Mouse (Mus musculus) limb, embryonic 14.5 days (tissue): ENCODE results near the gene Gp1ba. TPM values are rescaled to one million over a fixed set of nuclear protein-coding genes. Genes with fewer than 3 reads are reported as not detected.

Experiments
- ATAC-seq: fragments of 200-750 bp; cut with Nextera tagmentation; 2 replicates; pipeline ENCODE4 v1.8.0; 2017; ENCODE audit warnings: low read depth, moderate number of reproducible peaks, moderate TSS enrichment; ENCODE audit not compliant: low FRiP score
- DNase-seq: peaks from one replicate; pipeline ENCODE4 v3.0.0-alpha.2; 2015; ENCODE audit warnings: low spot score
- H3K27ac ChIP-seq: fragments of 300-500 bp; sonication (generic); replicated peaks from 2 replicates; pipeline ENCODE4 v1.5.1; 2014; ENCODE audit warnings: low read depth, mild to moderate bottlenecking, low read length, moderate library complexity, mixed read lengths
- H3K27me3 ChIP-seq: fragments of 300-500 bp; sonication (generic); 2 replicates; pipeline ENCODE4 v1.6.1; 2014; ENCODE audit warnings: low read length, mixed read lengths; ENCODE audit not compliant: control insufficient read depth, insufficient read depth
- H3K36me3 ChIP-seq: fragments of 300-500 bp; sonication (generic); 2 replicates; pipeline ENCODE4 v1.6.1; 2014; ENCODE audit warnings: mild to moderate bottlenecking, low read length, moderate library complexity, mixed read lengths; ENCODE audit not compliant: control insufficient read depth, insufficient read depth
- H3K4me1 ChIP-seq: fragments of 300-500 bp; sonication (generic); 2 replicates; pipeline ENCODE4 v1.6.1; 2014; ENCODE audit warnings: antibody characterized with exemption, low read length, mixed read lengths; ENCODE audit not compliant: control insufficient read depth, insufficient read depth
- H3K4me2 ChIP-seq: fragments of 300-500 bp; sonication (generic); replicated peaks from 2 replicates; pipeline ENCODE4 v1.6.1; 2014; ENCODE audit warnings: low read depth, mild to moderate bottlenecking, low read length, moderate library complexity; ENCODE audit not compliant: severe bottlenecking
- H3K4me3 ChIP-seq: fragments of 300-500 bp; sonication (generic); replicated peaks from 2 replicates; pipeline ENCODE4 v1.5.1; 2014; ENCODE audit warnings: low read length
- H3K9ac ChIP-seq: fragments of 300-500 bp; sonication (generic); 2 replicates; pipeline ENCODE4 v1.6.1; 2014; ENCODE audit warnings: mild to moderate bottlenecking, low read depth, low read length, moderate library complexity; ENCODE audit not compliant: severe bottlenecking
- H3K9me3 ChIP-seq: fragments of 300-500 bp; sonication (generic); 2 replicates; pipeline ENCODE4 v1.6.1; 2016; ENCODE audit warnings: low read length; ENCODE audit not compliant: control insufficient read depth
- POLR2A ChIP-seq: fragments of 200-500 bp; IDR thresholded peaks from 2 replicates; pipeline ENCODE4 v1.8.0; 2012; ENCODE audit warnings: inconsistent platforms, mild to moderate bottlenecking, moderate library complexity, borderline replicate concordance; ENCODE audit not compliant: insufficient read depth, insufficient read length; ENCODE audit errors: extremely low read depth
- WGBS: fragments of 180-500 bp; shearing (Covaris S2); extraction: QIAGEN DNeasy Blood & Tissue Kit; methylation state at CpG from one replicate; pipeline ENCODE4 v1.1.7; 2014; 5-methylcytosine and 5-hydroxymethylcytosine counted together
- polyA plus RNA-seq, 2 experiments: library from polyadenylated mRNA; depleted of rRNA in 1 of 2; stranded (reverse) in 1 of 2; unstranded in 1 of 2; fragments of >200 nt; fragmentation: Nextera tagmentation in 1 of 2; extraction: Ambion mirVana in 1 of 2; gene quantifications; 2 replicates each; pipeline versions ENCODE4 v1.2.1 to v1.2.3; 2012 to 2014

The Gp1ba gene
- polyA plus RNA-seq, 2 experiments = 0.47 to 0.56 TPM

GRCm38 (mm10) chr11:70658942-70659341 lies 20.0 kb downstream of the Gp1ba start:
- no peak overlapping the region for H3K9ac ChIP-seq
- no peaks in the 10 kb centered on the region for H3K9me3 ChIP-seq
- H3K4me1 ChIP-seq = peaks cover 19% of the 10 kb centered on the region
- WGBS = 71% methylated on average over 8 of the region's 8 CpGs
- no peak overlapping the region for H3K4me3 ChIP-seq
- no peaks in the 10 kb centered on the region for H3K27me3 ChIP-seq
- DNase-seq (no peak), ATAC-seq (no peak)
- H3K27ac ChIP-seq = no peak overlapping the region
- TF ChIP-seq POLR2A = no peak
- peaks cover 28% of the 10 kb centered on the region for H3K36me3 ChIP-seq
- no peak overlapping the region for H3K4me2 ChIP-seq

- Histone ChIP-seq H3K9ac (no peak overlapping the region), H3K27ac (no peak overlapping the region), H3K9me3 (no peaks in the 10 kb centered on the region), H3K4me1 (peaks cover 19% of the 10 kb centered on the region), H3K4me3 (no peak overlapping the region), H3K36me3 (peaks cover 45% of the 10 kb centered on the region), H3K4me2 (no peak overlapping the region), H3K27me3 (no peaks in the 10 kb centered on the region)
- ATAC-seq (no peak), DNase-seq (no peak)
- no peak for TF ChIP-seq POLR2A
- WGBS = 90% methylated on average over 8 of the region's 8 CpGs
Measured at GRCm38 (mm10) chr11:70660571-70660970, 21.6 kb downstream of the Gp1ba start.

DNA sequence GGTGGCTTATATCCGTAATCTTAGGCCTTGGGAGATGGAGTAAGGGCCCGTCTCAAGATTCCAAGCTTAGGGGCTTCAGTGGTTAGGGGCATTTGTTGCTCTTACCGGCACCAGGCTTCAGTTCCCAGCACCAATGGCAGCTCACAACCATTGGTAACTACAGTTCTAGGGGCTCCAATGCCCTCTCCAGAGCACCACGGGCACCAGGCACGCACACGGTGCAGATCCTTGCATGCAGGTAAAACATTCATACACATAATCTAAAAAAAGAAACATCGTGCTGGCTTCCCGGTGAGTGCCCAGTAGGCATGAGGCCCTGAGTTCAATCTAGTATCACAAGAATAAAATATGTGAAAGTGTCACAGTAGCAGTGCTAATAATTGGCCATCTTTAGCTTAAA lies 24.2 kb downstream of the Gp1ba start:
- no peak for ATAC-seq
- H3K4me2 ChIP-seq = no peak overlapping the region
- no peaks in the 10 kb centered on the region for H3K27me3 ChIP-seq
- no peak for TF ChIP-seq POLR2A
- no peak overlapping the region for H3K27ac ChIP-seq
- peaks cover 64% of the 10 kb centered on the region for H3K36me3 ChIP-seq
- no peak for DNase-seq
- WGBS = 93% methylated on average over 8 of the region's 8 CpGs
- H3K9ac ChIP-seq = no peak overlapping the region
- H3K4me3 ChIP-seq = no peak overlapping the region
- H3K4me1 ChIP-seq = peaks cover 9% of the 10 kb centered on the region
- no peaks in the 10 kb centered on the region for H3K9me3 ChIP-seq

DNA sequence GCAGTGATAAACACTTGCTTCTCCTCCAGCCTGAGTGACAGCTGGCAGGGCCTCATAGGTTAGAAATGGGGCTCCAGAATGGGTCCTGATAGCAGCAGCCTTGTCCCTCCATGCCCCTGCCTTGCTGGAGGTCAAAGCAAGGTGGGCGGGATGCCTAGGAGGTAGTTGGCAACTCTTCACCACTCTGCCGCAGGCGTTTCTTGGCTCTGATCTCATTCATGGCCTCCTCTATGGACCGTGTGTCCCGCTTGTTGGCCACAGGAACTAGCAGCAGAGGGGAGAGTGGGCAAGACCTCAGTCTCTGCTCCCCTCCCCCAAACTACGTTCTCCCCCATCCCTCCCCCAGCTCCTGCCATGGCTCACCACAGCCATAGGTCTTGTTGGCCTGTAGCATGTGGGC lies 25.0 kb downstream of the Gp1ba start:
- no peak overlapping the region for H3K4me2 ChIP-seq
- no peak overlapping the region for H3K9ac ChIP-seq
- 80% methylated on average over 6 of the region's 6 CpGs for WGBS
- H3K9me3 ChIP-seq = no peaks in the 10 kb centered on the region
- ATAC-seq = no peak
- H3K4me1 ChIP-seq = peaks cover 9% of the 10 kb centered on the region
- DNase-seq = no peak
- H3K4me3 ChIP-seq = no peak overlapping the region
- H3K27ac ChIP-seq = no peak overlapping the region
- peaks cover 64% of the 10 kb centered on the region for H3K36me3 ChIP-seq
- no peak for TF ChIP-seq POLR2A
- H3K27me3 ChIP-seq = no peaks in the 10 kb centered on the region

GRCm38 (mm10) chr11:70664741-70665140 lies 25.8 kb downstream of the Gp1ba start:
- Histone ChIP-seq H3K9me3 (no peaks in the 10 kb centered on the region), H3K9ac (no peak overlapping the region), H3K4me3 (no peak overlapping the region), H3K36me3 (peaks cover 64% of the 10 kb centered on the region), H3K27me3 (no peaks in the 10 kb centered on the region), H3K4me2 (no peak overlapping the region), H3K4me1 (peaks cover 9% of the 10 kb centered on the region), H3K27ac (no peak overlapping the region)
- DNase-seq = no peak
- 94% methylated on average over 9 of the region's 9 CpGs for WGBS
- no peak for TF ChIP-seq POLR2A
- ATAC-seq = no peak

DNA sequence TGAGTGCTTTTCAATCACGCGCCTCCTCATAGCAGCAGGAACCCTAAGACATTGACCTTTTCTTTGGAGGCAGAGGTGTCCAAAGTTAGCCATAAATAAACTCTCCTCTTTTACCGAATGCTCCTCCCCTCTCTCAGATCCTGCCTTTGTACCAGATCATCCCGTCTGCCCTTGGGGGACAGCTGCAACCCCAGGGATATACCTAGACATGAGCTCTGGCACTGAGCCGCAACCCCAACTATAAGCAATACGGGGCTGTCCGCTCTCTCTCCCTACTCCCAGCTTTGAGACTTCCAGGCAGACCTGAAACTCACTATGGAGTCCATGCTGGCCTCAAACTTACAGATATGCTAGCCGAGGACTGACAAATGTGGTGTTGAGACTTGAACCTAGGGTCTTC lies 27.8 kb downstream of the Gp1ba start:
- H3K27ac ChIP-seq = no peak overlapping the region
- WGBS = 97% methylated on average over 8 of the region's 8 CpGs
- ATAC-seq (no peak), DNase-seq (no peak)
- peaks cover 63% of the 10 kb centered on the region for H3K36me3 ChIP-seq
- H3K27me3 ChIP-seq = no peaks in the 10 kb centered on the region
- H3K9me3 ChIP-seq = no peaks in the 10 kb centered on the region
- H3K9ac ChIP-seq = no peak overlapping the region
- H3K4me2 ChIP-seq = no peak overlapping the region
- TF ChIP-seq POLR2A = no peak
- no peak overlapping the region for H3K4me3 ChIP-seq
- H3K4me1 ChIP-seq = peaks cover 11% of the 10 kb centered on the region
